In the genomic region with DNA sequence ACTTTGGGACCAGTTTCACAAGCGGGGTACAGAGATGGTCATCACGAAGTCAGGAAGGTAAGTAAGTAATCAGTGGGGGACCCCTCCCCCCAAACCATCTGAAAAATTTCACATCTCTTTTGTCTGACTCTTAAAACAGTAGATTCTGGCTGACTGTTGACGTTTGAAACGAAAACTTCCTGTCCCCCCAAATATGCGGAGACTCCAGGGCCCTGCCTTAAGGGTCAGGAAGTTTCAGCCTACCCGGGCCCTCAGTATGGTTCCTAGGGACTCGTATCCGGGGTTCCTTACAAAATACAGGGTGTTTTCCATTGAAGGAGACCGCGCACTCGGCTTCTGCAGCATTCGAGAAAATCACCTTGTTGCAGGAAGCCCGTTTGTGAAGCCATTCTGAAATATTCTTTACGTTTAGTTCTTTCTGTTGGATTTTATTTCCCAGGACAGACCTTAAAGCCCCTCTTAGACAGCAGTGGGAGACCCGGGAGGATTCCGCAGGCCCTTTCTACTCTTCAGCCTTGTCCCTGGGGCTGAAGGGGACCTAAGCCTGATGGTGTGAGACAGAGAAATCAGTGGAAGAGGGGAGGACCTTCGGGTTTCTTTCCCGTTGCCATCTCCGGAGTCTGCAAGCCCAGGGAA, we compare ENCODE assay signal across 8 mouse cellular contexts. TPM values are rescaled to one million over a fixed set of nuclear protein-coding genes. Genes with fewer than 3 reads are reported as not detected.
DNase-seq lines count a peak whose midpoint lies in the region; ATAC-seq and TF ChIP-seq lines count a peak whose summit lies in the region.

No protein-coding gene starts in this region.

- no peak for TF ChIP-seq CTCF in spleen, adult 2 months (IDR thresholded peaks at IDR 0.05; ENCODE audit: extremely low read depth, insufficient read depth, insufficient read length, insufficient replicate concordance)

- H3K9me3 ChIP-seq in limb, embryonic 15.5 days, result no peaks in the 10 kb centered on the region
- H3K9me3 ChIP-seq in stomach, embryonic 15.5 days, result no peaks in the 10 kb centered on the region

- H3K4me3 ChIP-seq in spleen, adult 2 months (ENCODE audit: extremely low read depth, insufficient read depth, insufficient read length), result peak overlapping the region; percentile 34; the same call in 1 of the 2 replicates
- H3K4me3 ChIP-seq in limb, embryonic 15.5 days, result peak overlapping the region; percentile 52
- H3K4me3 ChIP-seq in stomach, embryonic 15.5 days (replicated peaks), result peak overlapping the region; percentile 49

- H3K4me2 ChIP-seq in limb, embryonic 15.5 days, result peak overlapping the region; percentile 72
- H3K4me2 ChIP-seq in stomach, embryonic 15.5 days, result peak overlapping the region; percentile 86

- peaks cover 11% of the 10 kb centered on the region; the same call in 1 of the 2 replicates for H3K27me3 ChIP-seq in spleen, adult 2 months (ENCODE audit: control insufficient read depth, insufficient read depth, low read length)
- H3K27me3 ChIP-seq in limb, embryonic 15.5 days, result peaks cover 67% of the 10 kb centered on the region
- peaks cover 41% of the 10 kb centered on the region for H3K27me3 ChIP-seq in stomach, embryonic 15.5 days (replicated peaks)

- no peak for TF ChIP-seq POLR2A in spleen, adult 2 months (IDR thresholded peaks at IDR 0.05; ENCODE audit: low read depth, low read length)

- 6% methylated on average over 19 of the region's 19 CpGs for WGBS in spleen, adult 2 months
- WGBS in limb, embryonic 15.5 days, result 3% methylated on average over 19 of the region's 19 CpGs
- WGBS in stomach, embryonic 15.5 days, result 4% methylated on average over 19 of the region's 19 CpGs

- no peaks in the 10 kb centered on the region for H3K36me3 ChIP-seq in spleen, adult 2 months (ENCODE audit: control insufficient read depth, insufficient read depth, low read length)
- H3K36me3 ChIP-seq in limb, embryonic 15.5 days, result 0 out of 2 replicates have a peak, but pooled peaks cover 2% of the 10 kb centered on the region
- no peaks in the 10 kb centered on the region; the same call in 1 of the 2 replicates for H3K36me3 ChIP-seq in stomach, embryonic 15.5 days

- no peak for ATAC-seq in limb, embryonic 15.5 days (ENCODE audit: insufficient number of reproducible peaks, low FRiP score, low TSS enrichment, low read depth)
- ATAC-seq in stomach, embryonic 15.5 days (ENCODE audit: insufficient read depth, low FRiP score, low read depth), result no peak
- no peak for ATAC-seq in granulocyte monocyte progenitor cell, adult 5-6 weeks (replicated peaks; ENCODE audit: poor library complexity, severe bottlenecking)

- peak overlapping the region; percentile 41 for H3K9ac ChIP-seq in limb, embryonic 15.5 days
- H3K9ac ChIP-seq in stomach, embryonic 15.5 days, result peak overlapping the region; percentile 33

- DNase-seq in embryo, embryonic 10.5 days (ENCODE audit: low spot score), result peak; percentile 64
- no peak for DNase-seq in embryo, embryonic 9.5 days (ENCODE audit: extremely low spot score)
- DNase-seq in spleen, adult 2 months (ENCODE audit: low read depth in 1 of 2, low spot score in 2 of 2), result no peak
- no peak for DNase-seq in spleen, postnatal 36 days (ENCODE audit: low spot score in 2 of 2)
- no peak for DNase-seq in gastrocnemius, adult 8-10 months (ENCODE audit: low spot score in 2 of 2)

- H3K27ac ChIP-seq in spleen, adult 2 months (ENCODE audit: insufficient read depth, low read length), result no peak overlapping the region
- peak overlapping the region; percentile 94 for H3K27ac ChIP-seq in limb, embryonic 15.5 days
- peak overlapping the region; percentile 94; the same call in 1 of the 2 replicates for H3K27ac ChIP-seq in stomach, embryonic 15.5 days

- H3K4me1 ChIP-seq in spleen, adult 2 months (ENCODE audit: control insufficient read depth, insufficient read depth, insufficient read length), result no peaks in the 10 kb centered on the region
- peaks cover 33% of the 10 kb centered on the region for H3K4me1 ChIP-seq in limb, embryonic 15.5 days
- peaks cover 28% of the 10 kb centered on the region for H3K4me1 ChIP-seq in stomach, embryonic 15.5 days

RNA-seq across cellular contexts. Expression of a gene that starts 2.0 kb away (rescaled TPM):
- 0.88 and 4.8 TPM in 2 replicates for polyA plus RNA-seq in spleen, adult 2 months (2012; rRNA removed)
- polyA plus RNA-seq in limb, embryonic 15.5 days (2015; fragmentation: Nextera tagmentation; extraction: Ambion mirVana), result 20.8 and 23.5 TPM in 2 replicates
- polyA plus RNA-seq in stomach, embryonic 15.5 days (2015; fragmentation: Nextera tagmentation; extraction: Ambion mirVana), result 21.4 and 21.9 TPM in 2 replicates
- total RNA-seq in granulocyte monocyte progenitor cell, adult 5-6 weeks (2014; fragmentation: Nextera tagmentation), result not detected in 2 replicates
- not detected in 2 replicates for total RNA-seq in granulocyte monocyte progenitor cell, adult 5-6 weeks (2017)
- 1 to 10 TPM; 1.5 to 5.8 (median 3.2) TPM for total RNA-seq in gastrocnemius, adult 8-10 months (2022)
